In genomic region chr1:51782091-51782490, GRCm38 (mm10) we compare ENCODE assay signal across 15 mouse cellular contexts.
A peak's percentile ranks its signal among the peaks of the same experiment; 100 is the strongest.
DNase-seq lines count a peak whose midpoint lies in the region; ATAC-seq and TF ChIP-seq lines count a peak whose summit lies in the region.
"Had no signal": no experiment of that assay in that cellular context is flagged by ENCODE, and none has a peak within 500 bp of the region (broad histone marks: within the 10 kb centered on the region; RNA-seq: fewer than 3 reads in every experiment).

No protein-coding gene starts in this region.

- 0 out of 2 replicates have a peak, but pooled peaks cover 3% of the 10 kb centered on the region for H3K4me1 ChIP-seq in intestine, embryonic 16.5 days (ENCODE audit: control insufficient read depth, insufficient read depth, low read length)
- H3K4me1 ChIP-seq in stomach, postnatal 0 days (replicated peaks; ENCODE audit: control insufficient read depth, insufficient read depth) = no peaks in the 10 kb centered on the region
- H3K4me1 ChIP-seq: forebrain, embryonic 15.5 days; neural tube, embryonic 15.5 days had no signal

- no peaks in the 10 kb centered on the region for H3K27me3 ChIP-seq in intestine, embryonic 16.5 days (replicated peaks; ENCODE audit: control insufficient read depth, insufficient read depth, low read length)
- H3K27me3 ChIP-seq in stomach, postnatal 0 days (ENCODE audit: control insufficient read depth, insufficient read depth, low read length) = no peaks in the 10 kb centered on the region
- H3K27me3 ChIP-seq: forebrain, embryonic 15.5 days; limb, embryonic 12.5 days; neural tube, embryonic 15.5 days; Patski had no signal

- no peak overlapping the region for H3K27ac ChIP-seq in intestine, embryonic 16.5 days (ENCODE audit: low read length)
- H3K27ac ChIP-seq in stomach, postnatal 0 days (replicated peaks) = no peak overlapping the region
- H3K27ac ChIP-seq: forebrain, embryonic 15.5 days; limb, embryonic 12.5 days; neural tube, embryonic 15.5 days had no signal

- DNase-seq in embryo, embryonic 10 days (ENCODE audit: low spot score) = peak; percentile 41
- no peak for DNase-seq in embryo, embryonic 9.5 days (ENCODE audit: extremely low spot score)
- peak; percentile 23 to 59 for DNase-seq in lung, adult 18-20 months
- no peak for DNase-seq in lung, postnatal 14 days
- no peak for DNase-seq in stomach, postnatal 0 days (ENCODE audit: low spot score)
- no peak for DNase-seq in urinary bladder, postnatal 10 days (ENCODE audit: low spot score)
- no peak for DNase-seq in right cerebral cortex, postnatal 36 days (ENCODE audit: low spot score in 2 of 2)
- DNase-seq: heart, postnatal 14 days; kidney, postnatal 25 days had no signal

- WGBS in intestine, embryonic 16.5 days = 45% methylated on average over 6 of the region's 6 CpGs
- 44% methylated on average over 6 of the region's 6 CpGs for WGBS in stomach, postnatal 0 days

- ATAC-seq in intestine, embryonic 16.5 days = peak; percentile 80
- ATAC-seq in stomach, postnatal 0 days (ENCODE audit: low FRiP score, low TSS enrichment) = peak; percentile 69
- ATAC-seq: forebrain, embryonic 15.5 days; hindbrain, embryonic 16.5 days; Patski had no signal

- no peaks in the 10 kb centered on the region for H3K9me3 ChIP-seq in intestine, embryonic 16.5 days (ENCODE audit: control insufficient read depth, low read length)
- no peaks in the 10 kb centered on the region for H3K9me3 ChIP-seq in stomach, postnatal 0 days (ENCODE audit: control insufficient read depth, low read length)
- H3K9me3 ChIP-seq: forebrain, embryonic 15.5 days; limb, embryonic 12.5 days; neural tube, embryonic 15.5 days had no signal

- no peak overlapping the region for H3K4me3 ChIP-seq in intestine, embryonic 16.5 days (ENCODE audit: low read length)
- no peak overlapping the region for H3K4me3 ChIP-seq in stomach, postnatal 0 days (ENCODE audit: low read depth, low read length)
- H3K4me3 ChIP-seq: forebrain, embryonic 15.5 days; limb, embryonic 12.5 days; neural tube, embryonic 15.5 days had no signal

- peaks cover 5% of the 10 kb centered on the region; the same call in 1 of the 2 replicates for H3K36me3 ChIP-seq in intestine, embryonic 16.5 days (ENCODE audit: control insufficient read depth, insufficient read depth, low read length)
- H3K36me3 ChIP-seq in stomach, postnatal 0 days (ENCODE audit: control insufficient read depth, insufficient read depth, low read length) = 0 out of 2 replicates have a peak, but pooled peaks cover 6% of the 10 kb centered on the region

- H3K9ac ChIP-seq in intestine, embryonic 16.5 days (ENCODE audit: low read depth, low read length) = no peak overlapping the region
- no peak overlapping the region for H3K9ac ChIP-seq in stomach, postnatal 0 days (ENCODE audit: low read length)
- H3K9ac ChIP-seq: forebrain, embryonic 15.5 days; limb, embryonic 12.5 days; neural tube, embryonic 15.5 days had no signal

- TF ChIP-seq CTCF in stomach, postnatal 0 days (IDR thresholded peaks at IDR 0.05; ENCODE audit: low read depth) = no peak

- H3K4me2 ChIP-seq in intestine, embryonic 16.5 days (ENCODE audit: low read depth, low read length) = no peak overlapping the region
- H3K4me2 ChIP-seq in stomach, postnatal 0 days (replicated peaks; ENCODE audit: low read depth) = no peak overlapping the region
- H3K4me2 ChIP-seq: forebrain, embryonic 15.5 days; limb, embryonic 12.5 days; neural tube, embryonic 15.5 days had no signal

- TF ChIP-seq EP300 in stomach, postnatal 0 days (optimal IDR thresholded peaks at IDR 0.05) = no peak

Comparison
In these comparisons a context has a peak if more than half of its experiments do, and no peak if none do; other contexts are left out.
1. DNase-seq: peak in embryo, embryonic 10 days (single experiment) and lung, adult 18-20 months (2 of 2); none in embryo, embryonic 9.5 days (single experiment), lung, postnatal 14 days (single experiment), stomach, postnatal 0 days (single experiment), urinary bladder, postnatal 10 days (single experiment) and right cerebral cortex, postnatal 36 days (0 of 2).